Mouse (Mus musculus) right cerebral cortex, postnatal 10 days (tissue): ENCODE measurements around the gene Hoga1.
A peak's percentile ranks its signal among the peaks of the same experiment; 100 is the strongest.
"Not testable (repeated sequence)": the region's sequence is repeated elsewhere in the genome, so short reads cannot be mapped to it uniquely, and the experiment has no call there.

ENCODE experiments used
- DNase-seq, 2 experiments: peaks; one replicate each; pipeline ENCODE4 v3.0.0; 2021; ENCODE audit warnings: low spot score in 2 of 2

Hoga1 gene

DNA sequence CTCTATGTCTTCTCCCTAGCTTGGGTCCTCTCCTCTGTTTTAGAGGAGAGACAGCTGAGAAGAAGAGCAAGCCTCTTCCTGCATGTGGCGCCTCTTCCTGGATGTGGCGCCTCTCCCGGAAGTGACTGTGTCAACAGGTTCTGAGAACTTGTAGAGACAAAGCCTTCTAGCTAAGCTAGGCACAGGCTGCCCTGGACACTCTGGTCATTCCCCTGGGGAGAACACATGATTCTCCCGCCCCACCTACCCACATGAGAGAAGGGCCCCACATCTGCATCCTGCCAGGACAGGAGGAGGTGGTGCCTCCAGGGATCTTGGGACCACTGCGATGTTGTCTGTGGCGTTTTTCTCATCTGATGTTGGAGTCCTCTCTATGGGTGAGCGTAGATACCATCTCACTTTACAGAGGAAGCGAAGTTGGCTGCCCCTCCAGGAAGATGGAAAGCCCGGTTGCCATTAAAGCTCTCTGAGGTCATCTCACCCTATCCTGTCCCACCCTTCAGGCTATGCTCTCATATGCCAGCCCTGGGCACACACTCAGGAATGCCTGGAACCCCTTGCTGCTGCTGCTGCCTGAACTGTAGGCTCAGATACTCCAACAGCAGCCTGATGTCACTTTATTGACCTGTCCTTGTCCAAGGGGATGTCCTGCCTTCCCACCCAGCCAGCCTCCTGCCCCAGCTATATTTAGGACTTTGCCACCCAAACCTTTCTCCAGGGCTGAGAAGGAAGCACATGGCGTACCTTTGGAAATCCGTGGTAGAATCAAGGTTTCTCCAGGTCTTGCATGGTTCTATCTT lies 23.2 kb downstream of the Hoga1 start:
- DNase-seq: no peak

DNA sequence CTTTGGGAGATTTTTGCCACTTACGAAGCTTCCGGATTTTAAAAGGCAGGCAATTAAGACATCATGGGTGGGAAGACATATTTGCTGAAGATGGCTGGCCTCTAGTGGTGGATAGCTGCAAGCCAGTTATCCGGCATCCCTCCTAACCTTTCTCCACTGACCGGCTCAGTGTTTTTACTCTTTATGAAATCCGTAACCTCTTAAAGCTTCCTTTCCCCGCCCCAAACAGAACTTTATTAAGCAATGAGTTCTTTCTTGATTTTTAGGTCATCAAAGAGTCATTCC lies 23.8 kb downstream of the Hoga1 start:
- no peak for DNase-seq

DNA sequence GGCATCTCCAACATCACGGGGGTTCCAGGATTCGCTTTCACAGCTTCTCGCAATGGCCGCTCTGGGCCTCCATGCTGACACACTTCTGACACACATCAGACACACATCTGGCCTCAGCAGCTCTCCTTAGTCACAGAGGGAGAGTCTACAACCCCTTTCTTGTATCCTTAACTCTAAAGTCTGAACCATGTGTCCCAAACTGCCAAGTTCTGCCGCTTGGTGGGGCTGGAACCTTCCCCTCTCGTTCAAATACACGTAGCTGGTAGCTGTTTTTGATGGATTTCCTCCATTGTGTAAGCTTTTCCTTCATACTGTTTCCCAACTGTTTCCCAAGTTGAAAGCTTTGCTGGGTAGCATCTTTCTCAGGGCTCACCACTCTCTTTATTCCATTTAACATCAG lies 25.8 kb downstream of the Hoga1 start:
- no peak for DNase-seq

GRCm38 (mm10) chr19:42071886-42072608 lies 26.6 kb downstream of the Hoga1 start:
- DNase-seq: no peak

DNA sequence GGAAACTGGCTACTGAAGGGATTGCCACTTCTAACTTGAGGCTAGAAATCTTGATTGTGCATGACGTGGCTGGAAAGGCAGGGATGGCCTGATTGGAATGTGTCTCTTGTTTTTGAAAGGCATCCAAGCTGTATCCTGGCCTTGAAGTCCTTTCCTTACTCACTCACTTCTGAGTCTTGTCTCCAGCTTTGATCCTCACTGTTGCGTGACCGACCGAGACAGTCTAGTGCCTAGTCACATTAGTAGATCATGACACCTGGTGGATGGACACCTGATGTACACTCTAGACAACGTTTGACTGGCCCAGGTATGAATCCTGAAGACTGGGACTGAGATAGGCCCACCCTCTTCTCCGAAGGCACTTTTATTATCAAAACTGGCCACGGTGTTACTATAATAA lies 27.4 kb downstream of the Hoga1 start:
- DNase-seq: no peak

GRCm38 (mm10) chr19:42075051-42075450 lies 29.6 kb downstream of the Hoga1 start:
- DNase-seq: no peak

DNA sequence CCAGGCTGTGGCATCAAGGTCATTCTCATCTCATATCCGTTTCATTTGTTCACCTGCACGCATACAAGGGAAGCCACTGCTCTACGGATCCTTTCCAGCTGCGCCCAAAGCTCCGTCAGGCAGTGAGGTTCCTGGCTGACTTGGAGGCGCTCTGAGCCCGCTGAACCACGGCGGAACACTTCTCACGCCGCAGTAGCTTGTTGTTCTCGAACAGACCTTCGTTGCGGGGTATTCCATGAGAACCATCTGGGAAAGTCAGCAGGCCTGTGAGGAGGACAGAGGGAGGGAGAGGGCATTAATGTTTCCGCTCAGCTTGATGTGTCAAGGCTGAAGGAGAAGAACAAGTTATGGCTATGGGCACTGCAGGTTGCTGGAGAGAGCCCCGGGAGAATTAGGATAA lies 30.6 kb downstream of the Hoga1 start:
- no peak for DNase-seq

DNA sequence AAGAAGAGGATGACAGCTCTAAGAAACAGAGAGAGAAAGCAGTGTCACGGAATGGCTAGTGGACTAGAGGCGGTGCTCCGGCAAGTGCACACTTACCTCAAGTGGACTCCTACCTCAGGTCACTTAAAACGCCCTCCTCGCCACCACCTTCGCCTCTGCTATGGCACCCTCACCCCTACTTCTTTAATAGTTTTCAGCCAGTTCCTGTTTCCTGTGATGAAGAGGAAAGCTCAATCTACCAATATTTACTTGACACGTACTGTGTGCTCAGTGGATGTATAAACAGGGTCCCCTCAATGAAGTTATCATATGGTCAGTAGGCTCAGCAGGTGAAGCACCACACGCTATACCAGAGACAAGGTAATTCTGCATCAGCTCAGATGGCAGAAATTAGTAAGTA lies 33.2 kb downstream of the Hoga1 start:
- no peak for DNase-seq

GRCm38 (mm10) chr19:42079006-42079405 lies 33.6 kb downstream of the Hoga1 start:
- no peak for DNase-seq

GRCm38 (mm10) chr19:42079950-42080349 lies 34.5 kb downstream of the Hoga1 start:
- no peak for DNase-seq

GRCm38 (mm10) chr19:42080469-42080868 lies 35.1 kb downstream of the Hoga1 start:
- DNase-seq: no peak

DNA sequence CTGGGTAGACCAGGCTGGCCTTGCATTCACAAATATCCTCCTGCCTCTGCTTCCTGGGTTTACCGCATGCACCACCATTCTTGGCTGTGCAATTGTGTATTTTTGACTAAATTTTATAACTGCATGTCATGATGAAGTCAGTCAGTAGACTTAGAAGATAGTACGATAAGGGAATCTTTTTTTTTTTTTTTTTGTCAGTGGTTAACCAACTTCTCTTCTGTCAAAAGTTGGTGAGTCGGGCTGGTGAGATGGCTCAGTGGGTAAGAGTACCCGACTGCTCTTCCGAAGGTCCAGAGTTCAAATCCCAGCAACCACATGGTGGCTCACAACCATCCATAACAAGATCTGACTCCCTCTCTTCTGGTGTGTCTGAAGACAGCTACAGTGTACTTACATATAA lies 36.2 kb downstream of the Hoga1 start:
- not testable (repeated sequence) for DNase-seq

GRCm38 (mm10) chr19:42085690-42086089 lies 40.3 kb downstream of the Hoga1 start:
- peak in 1 of 2 experiments; percentile 42 for DNase-seq

GRCm38 (mm10) chr19:42086166-42086565 lies 40.8 kb downstream of the Hoga1 start, which contains the start of gene Morn4:
Gene Morn4, minus strand, starts transcription at chr19:42086357.
- DNase-seq: peak; percentile 97 to 98

- peak; percentile 72 to 82 for DNase-seq
These were observed 43.8 kb downstream of the Hoga1 start for GRCm38 (mm10) chr19:42089103-42089747.

GRCm38 (mm10) chr19:42089748-42090595 lies 44.6 kb downstream of the Hoga1 start, which contains the start of gene Pi4k2a:
Gene Pi4k2a, plus strand, starts transcription at chr19:42090470.
- DNase-seq: peak; percentile 100

DNA sequence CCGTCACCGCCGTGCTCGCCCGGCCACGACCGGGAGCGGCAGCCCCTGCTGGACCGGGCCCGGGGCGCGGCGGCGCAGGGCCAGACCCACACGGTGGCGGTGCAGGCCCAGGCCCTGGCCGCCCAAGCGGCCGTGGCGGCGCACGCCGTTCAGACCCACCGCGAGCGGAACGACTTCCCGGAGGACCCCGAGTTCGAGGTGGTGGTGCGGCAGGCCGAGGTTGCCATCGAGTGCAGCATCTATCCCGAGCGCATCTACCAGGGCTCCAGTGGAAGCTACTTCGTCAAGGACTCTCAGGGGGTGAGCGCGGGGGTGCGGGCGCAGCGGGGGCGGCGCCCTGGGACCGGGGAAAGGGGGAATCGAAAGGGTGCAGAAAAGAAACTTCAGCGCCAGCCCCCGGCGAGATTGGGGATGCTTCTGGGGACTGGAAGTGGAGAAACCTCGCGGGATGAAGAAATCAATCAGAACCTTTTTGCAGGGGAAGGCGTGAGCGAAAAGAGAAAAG lies 45.3 kb downstream of the Hoga1 start:
- DNase-seq: peak in 1 of 2 experiments; percentile 49

GRCm38 (mm10) chr19:42099406-42099805 lies 54.0 kb downstream of the Hoga1 start:
- DNase-seq: no peak

GRCm38 (mm10) chr19:42104681-42105080 lies 59.3 kb downstream of the Hoga1 start:
- DNase-seq: no peak

DNA sequence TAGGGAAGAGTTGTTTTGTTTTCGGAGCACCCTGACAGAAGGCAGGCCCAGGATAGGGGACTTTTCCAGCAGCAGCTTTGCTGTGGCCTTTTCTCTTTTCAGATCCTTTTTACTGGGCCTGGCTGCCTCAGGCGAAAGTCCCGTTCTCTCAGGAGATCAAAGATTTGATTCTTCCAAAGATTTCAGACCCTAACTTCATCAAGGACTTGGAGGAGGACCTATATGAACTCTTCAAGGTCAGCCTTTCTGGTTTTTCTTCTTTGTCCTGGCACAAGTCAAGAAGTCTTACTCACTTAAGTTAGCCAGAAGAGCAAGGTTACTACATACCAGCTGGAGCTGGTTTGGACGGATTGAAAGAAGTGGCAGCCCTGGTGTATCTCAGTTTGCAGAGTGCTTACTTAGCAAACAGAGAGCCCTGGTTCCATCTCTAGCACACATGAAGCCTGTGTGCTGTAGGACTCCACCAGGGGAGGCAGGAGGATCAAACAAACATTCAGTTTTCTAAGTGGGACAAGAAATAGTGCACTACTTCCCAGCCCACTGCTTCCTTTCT lies 70.4 kb downstream of the Hoga1 start:
- DNase-seq: no peak

DNA sequence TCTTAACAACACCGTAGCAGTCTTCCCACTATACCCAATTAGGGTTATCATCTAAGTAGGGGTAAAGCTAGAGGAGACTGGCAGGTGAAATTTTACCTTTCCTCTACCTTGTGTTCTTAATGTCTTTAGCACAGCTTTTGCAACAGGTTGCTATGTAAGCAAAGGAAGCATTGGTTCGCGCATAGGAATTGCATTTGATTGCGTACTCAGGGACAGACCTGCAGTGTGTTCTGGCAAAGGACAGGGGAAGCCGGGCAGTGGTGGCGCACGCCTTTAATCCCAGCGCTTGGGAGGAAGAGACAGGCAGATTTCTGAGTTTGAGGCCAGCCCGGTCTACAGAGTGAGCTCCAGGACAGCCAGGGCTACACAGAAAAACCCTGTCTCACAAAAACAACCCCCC lies 72.7 kb downstream of the Hoga1 start:
- DNase-seq: no peak
